In the genomic region with DNA sequence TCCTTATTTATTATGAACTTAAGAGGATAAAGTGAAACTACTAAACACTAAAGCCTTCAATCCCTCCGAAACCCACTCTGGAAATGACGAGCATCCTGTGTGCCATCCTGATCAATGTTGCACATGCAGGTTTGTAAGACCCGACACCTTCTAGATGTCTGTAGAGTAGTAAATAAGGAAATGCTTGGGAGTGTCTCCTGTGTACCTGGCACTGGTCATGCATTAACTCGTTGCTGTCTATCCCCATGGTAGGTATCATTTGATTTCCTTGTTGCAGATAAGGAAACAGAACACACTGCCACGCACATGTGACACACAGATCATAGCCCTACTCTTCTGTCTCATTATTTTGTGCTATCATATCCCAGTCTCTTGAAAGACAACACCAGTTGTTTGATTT, we compare ENCODE assay signal across 18 mouse cellular contexts.
"Had no signal": no experiment of that assay in that cellular context is flagged by ENCODE, and none has a peak within 500 bp of the region (broad histone marks: within the 10 kb centered on the region; RNA-seq: fewer than 3 reads in every experiment).

No protein-coding gene starts in this region.

- H3K9ac ChIP-seq: liver, embryonic 14.5 days; lung, embryonic 14.5 days; midbrain, embryonic 12.5 days; neural tube, embryonic 13.5 days; neural tube, embryonic 15.5 days; stomach, embryonic 15.5 days had no signal

- DNase-seq: lung, adult 18-20 months; lung, embryonic 14.5 days; lung, postnatal 10 days; lung, postnatal 4 days; retina, postnatal 1 day; right cerebral cortex, adult 18-20 months; right cerebral cortex, postnatal 25 days; right cerebral cortex, postnatal 4 days; thymus, adult 18-20 months; thymus, postnatal 14 days; thymus, postnatal 36 days had no signal

- H3K9me3 ChIP-seq: midbrain, embryonic 10.5 days; midbrain, embryonic 12.5 days; neural tube, embryonic 13.5 days; neural tube, embryonic 15.5 days; stomach, embryonic 15.5 days had no signal

- H3K36me3 ChIP-seq: midbrain, embryonic 10.5 days; midbrain, embryonic 12.5 days; neural tube, embryonic 13.5 days; neural tube, embryonic 15.5 days; stomach, embryonic 15.5 days had no signal

- H3K4me3 ChIP-seq: midbrain, embryonic 10.5 days; midbrain, embryonic 12.5 days; myocyte; neural tube, embryonic 13.5 days; neural tube, embryonic 15.5 days; stomach, embryonic 15.5 days had no signal

- H3K4me1 ChIP-seq: midbrain, embryonic 12.5 days; neural tube, embryonic 13.5 days; neural tube, embryonic 15.5 days; stomach, embryonic 15.5 days had no signal

- H3K4me2 ChIP-seq: lung, embryonic 14.5 days; midbrain, embryonic 12.5 days; neural tube, embryonic 13.5 days; neural tube, embryonic 15.5 days; stomach, embryonic 15.5 days had no signal

- H3K27me3 ChIP-seq: midbrain, embryonic 12.5 days; neural tube, embryonic 13.5 days; neural tube, embryonic 15.5 days; stomach, embryonic 15.5 days had no signal

- H3K27ac ChIP-seq: liver, embryonic 14.5 days; midbrain, embryonic 10.5 days; midbrain, embryonic 12.5 days; neural tube, embryonic 13.5 days; neural tube, embryonic 15.5 days; stomach, embryonic 15.5 days had no signal
